ENCODE assay signal across 1 mouse cellular context in the genomic region with DNA sequence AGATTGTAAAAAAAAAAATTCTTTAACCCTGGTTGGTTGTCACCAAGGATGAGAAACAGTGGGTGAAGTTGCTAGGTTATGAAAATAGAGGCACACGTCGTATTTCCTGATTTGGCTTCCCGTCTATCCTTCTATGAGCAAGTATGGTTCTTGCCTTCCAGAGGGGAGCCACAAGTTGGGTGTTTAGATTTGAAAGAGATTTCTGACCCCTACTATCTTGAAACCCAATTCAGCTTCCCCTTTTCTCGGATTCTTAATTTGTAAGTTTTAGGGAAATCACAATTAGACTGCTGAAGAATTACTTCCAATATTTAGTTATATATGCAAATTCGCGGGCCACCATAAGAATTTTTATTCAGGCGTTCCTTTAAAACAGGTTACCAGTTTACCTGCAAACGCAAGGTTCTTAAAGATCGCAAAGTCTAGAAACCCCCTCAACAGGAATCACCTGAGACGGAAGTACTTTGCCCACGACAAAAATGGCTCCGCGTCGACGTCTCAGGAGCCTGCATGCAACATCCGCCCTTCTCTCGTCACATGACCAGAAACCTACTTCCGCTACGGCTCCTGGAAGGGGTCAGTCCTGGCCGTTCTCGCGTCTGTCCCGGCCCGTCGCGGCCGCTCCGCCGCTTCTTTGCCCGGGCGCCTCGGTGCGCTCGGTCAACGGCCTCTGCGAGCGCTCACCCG.
TF ChIP-seq lines count a peak whose summit lies in the region.

TSS of gene Mff (plus strand) at position 552 of the 687 bp plus-strand sequence.

TF ChIP-seq in CH12.LX, 34 proteins besides CTCF, POLR2A, EP300 and RAD21 (continued from another document):
- TF ChIP-seq MEF2A (IDR thresholded peaks at IDR 0.05; ENCODE audit: borderline replicate concordance, low read depth, low read length), result no peak; the same call in 1 of the 2 replicates
- TF ChIP-seq JUN (IDR thresholded peaks at IDR 0.05; ENCODE audit: insufficient read depth, low read depth, low read length), result no peak
- TF ChIP-seq MAZ (IDR thresholded peaks at IDR 0.05; ENCODE audit: low read depth, low read length), result no peak
- TF ChIP-seq ZC3H11A (IDR thresholded peaks at IDR 0.05; ENCODE audit: low read depth, low read length), result no peak
- no peak for TF ChIP-seq MYC (IDR thresholded peaks at IDR 0.05; ENCODE audit: low read depth, low read length)
- no peak for TF ChIP-seq CHD2 (IDR thresholded peaks at IDR 0.05; ENCODE audit: low read length)
- TF ChIP-seq MXI1 (IDR thresholded peaks at IDR 0.05; ENCODE audit: low read depth, low read length), result no peak; the same call in 1 of the 2 replicates
- TF ChIP-seq ETS1 (conservative IDR thresholded peaks at IDR 0.05; ENCODE audit: low read depth, low read length), result no peak; the same call in 1 of the 2 replicates
- TF ChIP-seq ELF1 (IDR thresholded peaks at IDR 0.05; ENCODE audit: low read depth, low read length), result peak; percentile 99
- peak; percentile 69 for TF ChIP-seq TBP (conservative IDR thresholded peaks at IDR 0.05; ENCODE audit: low read depth, low read length)
- TF ChIP-seq USF1 (IDR thresholded peaks at IDR 0.05; ENCODE audit: low read depth, low read length), result peak; percentile 97
- TF ChIP-seq POLR2AphosphoS2 (IDR thresholded peaks at IDR 0.05; ENCODE audit: low read depth, low read length), result no peak; the same call in 1 of the 2 replicates
- TF ChIP-seq HCFC1 (IDR thresholded peaks at IDR 0.05; ENCODE audit: low read depth, low read length), result peak; percentile 100
- no peak for TF ChIP-seq E2F4 (IDR thresholded peaks at IDR 0.05; ENCODE audit: insufficient replicate concordance, low read depth, low read length)
- TF ChIP-seq SMC3 (IDR thresholded peaks at IDR 0.05; ENCODE audit: low read depth, low read length), result no peak
- no peak for TF ChIP-seq PAX5 (IDR thresholded peaks at IDR 0.05; ENCODE audit: low read length)
- peak; percentile 99 for TF ChIP-seq KAT2A (IDR thresholded peaks at IDR 0.05; ENCODE audit: insufficient replicate concordance, low read length)
- TF ChIP-seq SIN3A (IDR thresholded peaks at IDR 0.05; ENCODE audit: low read length), result peak; percentile 98
- no peak for TF ChIP-seq ZNF384 (IDR thresholded peaks at IDR 0.05; ENCODE audit: low read depth, low read length)
- no peak; the same call in 1 of the 2 replicates for TF ChIP-seq UBTF (IDR thresholded peaks at IDR 0.05; ENCODE audit: low read depth, low read length)
